Mouse (Mus musculus): ENCODE measurements around the gene Chil5.
"Not testable (repeated sequence)": the region's sequence is repeated elsewhere in the genome, so short reads cannot be mapped to it uniquely, and the experiment has no call there.

Gene Chil5

DNA sequence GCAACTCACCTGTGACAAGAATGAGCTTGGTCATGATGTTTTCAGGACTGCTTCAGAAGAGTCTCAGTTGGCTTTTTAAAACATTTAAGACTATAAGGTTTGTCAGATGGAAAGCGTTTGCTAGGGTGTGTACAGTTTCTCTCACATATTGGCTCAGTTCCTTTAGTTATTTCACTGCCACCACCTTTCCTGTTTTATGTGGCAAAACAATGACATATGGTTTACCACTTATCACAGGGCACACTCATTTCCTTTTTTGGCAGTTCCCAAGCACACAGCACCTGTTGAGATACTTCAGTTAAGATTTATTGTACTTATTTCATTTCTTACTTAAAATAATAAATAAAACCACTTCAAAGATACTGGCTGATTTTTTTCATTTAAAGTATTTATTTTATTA lies at the start of gene Chil5:
Chil5 (minus strand) TSS at position 34 of the 400 bp plus-strand sequence.
- DNase-seq: no peak

DNA sequence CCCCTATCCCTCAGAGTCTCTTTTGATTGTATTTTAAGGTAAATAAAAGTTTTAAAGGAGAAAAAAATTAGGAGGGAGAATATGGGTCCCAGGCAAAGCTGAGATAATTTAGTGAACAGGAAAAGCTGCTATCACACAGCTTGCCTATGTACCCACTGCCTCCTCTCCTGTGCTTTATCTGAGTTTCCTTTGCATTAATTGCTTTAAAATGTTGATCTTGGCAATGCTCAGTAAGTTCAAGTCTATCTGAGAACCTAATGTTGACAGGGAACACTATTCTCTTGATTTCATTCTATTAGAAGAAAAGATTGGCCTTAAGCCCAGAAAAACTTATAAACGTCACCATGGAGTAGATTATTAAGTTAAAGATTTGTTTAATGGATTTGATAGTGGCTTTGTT lies 42.2 kb upstream of the Chil5 start:
- no peak for DNase-seq

DNA sequence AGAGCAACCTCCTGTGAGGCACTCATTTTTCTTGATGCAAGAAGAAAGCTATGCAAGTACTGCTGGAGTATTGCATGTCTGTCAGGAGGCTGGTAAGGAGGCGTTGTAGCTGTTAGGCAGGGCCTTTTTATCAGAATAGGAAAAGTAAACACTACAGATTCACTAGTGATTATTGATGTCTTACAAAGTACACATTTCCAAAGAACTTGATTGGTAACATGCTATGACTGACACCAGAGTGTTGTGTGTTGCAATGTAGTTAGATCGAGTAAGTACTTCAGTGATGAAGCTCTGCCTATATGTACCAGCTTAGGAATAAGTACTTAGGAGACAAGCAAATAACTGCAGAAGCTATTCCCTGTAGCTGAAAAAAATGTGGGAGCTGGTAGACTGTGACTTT lies 38.4 kb upstream of the Chil5 start:
- DNase-seq: no peak

DNA sequence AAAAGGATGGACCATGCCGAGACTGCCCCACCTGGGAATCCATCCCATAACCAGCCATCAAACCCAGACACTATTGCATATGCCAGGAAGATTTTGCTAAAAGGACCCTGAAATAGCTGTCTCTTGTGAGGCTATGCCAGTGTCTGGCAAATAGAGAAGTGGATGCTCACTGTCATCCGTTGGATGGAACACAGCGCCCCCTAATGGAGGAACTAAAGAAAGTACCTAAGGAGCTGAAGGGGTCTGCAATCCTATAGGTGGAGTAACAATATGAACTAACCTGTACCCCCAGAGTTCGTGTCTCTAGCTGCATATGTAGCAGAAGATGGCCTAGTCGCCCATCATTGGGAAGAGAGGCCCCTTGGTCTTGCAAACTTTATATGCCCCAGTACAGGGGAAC lies 35.1 kb upstream of the Chil5 start:
- DNase-seq: not testable (repeated sequence)

GRCm38 (mm10) chr3:106057966-106058365 lies 25.4 kb upstream of the Chil5 start:
- no peak for DNase-seq

DNA sequence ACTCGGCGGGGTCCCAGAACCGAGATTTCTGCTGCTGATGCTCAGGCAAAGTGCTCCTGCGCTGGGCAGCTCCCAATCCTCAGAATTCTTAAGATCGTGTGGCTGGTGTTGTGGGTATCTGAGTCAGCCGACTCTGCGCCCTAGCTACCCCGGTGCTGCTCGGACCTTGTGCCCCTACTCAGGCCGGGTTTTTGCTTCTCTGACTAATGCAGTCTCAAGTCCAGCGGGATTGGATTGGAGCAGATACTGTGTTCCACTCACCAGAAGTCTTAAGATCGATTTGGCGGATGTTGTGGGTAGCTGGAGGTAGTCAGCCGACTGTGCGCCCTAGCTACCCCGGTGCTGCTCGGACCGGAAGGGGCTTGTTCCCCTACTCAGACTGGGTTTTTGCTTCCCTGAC lies 19.3 kb upstream of the Chil5 start:
- DNase-seq: no peak

GRCm38 (mm10) chr3:106040306-106040705 lies 7.7 kb upstream of the Chil5 start:
- DNase-seq: no peak

DNA sequence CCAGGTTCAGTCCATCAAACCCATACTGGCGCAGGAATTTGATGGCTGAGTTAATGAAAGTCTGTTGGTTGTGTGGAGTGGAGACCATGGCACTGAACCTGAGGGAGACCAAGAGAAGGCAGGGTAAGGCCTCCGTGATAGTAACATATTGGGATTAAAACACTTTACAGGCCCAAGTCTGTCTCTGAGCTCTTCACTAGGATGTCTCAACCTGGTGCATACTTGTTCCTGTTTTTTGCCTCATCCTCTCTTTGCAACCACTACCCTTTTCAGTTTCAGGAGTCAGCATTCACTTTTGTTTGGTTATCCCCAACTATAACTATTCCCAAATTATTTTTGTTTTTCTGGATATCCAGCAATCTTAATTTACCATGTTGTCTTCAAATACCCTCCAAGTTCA lies 8.5 kb downstream of the Chil5 start:
- DNase-seq: no peak

DNA sequence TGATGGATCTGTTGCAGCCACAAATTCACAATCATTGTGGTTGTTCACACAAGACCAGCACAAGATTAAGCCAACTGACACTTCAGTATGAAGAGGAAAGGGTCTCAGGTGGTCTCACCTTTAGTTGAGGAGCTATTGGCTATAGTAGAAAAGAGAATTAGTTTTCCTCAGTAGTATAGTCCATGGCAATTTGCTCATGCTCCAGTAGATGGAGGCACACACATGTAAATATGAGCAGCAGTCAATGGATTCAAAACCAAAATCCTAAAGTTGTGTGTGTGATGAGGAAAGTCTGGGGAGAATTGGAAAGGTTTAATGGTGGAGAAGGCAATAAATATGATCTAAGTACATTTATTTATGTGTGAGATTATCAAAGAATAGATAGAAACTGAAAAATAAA lies 10.8 kb downstream of the Chil5 start:
- peak in 1 of 2 experiments; percentile 32 for DNase-seq

- no peak for DNase-seq
Measured at GRCm38 (mm10) chr3:106014546-106014945, 18.1 kb downstream of the Chil5 start, which contains the start of gene Pifo. Pifo (minus strand) TSS chr3:106014646.

GRCm38 (mm10) chr3:106003360-106003759 lies 29.3 kb downstream of the Chil5 start:
- not testable (repeated sequence) for DNase-seq

DNA sequence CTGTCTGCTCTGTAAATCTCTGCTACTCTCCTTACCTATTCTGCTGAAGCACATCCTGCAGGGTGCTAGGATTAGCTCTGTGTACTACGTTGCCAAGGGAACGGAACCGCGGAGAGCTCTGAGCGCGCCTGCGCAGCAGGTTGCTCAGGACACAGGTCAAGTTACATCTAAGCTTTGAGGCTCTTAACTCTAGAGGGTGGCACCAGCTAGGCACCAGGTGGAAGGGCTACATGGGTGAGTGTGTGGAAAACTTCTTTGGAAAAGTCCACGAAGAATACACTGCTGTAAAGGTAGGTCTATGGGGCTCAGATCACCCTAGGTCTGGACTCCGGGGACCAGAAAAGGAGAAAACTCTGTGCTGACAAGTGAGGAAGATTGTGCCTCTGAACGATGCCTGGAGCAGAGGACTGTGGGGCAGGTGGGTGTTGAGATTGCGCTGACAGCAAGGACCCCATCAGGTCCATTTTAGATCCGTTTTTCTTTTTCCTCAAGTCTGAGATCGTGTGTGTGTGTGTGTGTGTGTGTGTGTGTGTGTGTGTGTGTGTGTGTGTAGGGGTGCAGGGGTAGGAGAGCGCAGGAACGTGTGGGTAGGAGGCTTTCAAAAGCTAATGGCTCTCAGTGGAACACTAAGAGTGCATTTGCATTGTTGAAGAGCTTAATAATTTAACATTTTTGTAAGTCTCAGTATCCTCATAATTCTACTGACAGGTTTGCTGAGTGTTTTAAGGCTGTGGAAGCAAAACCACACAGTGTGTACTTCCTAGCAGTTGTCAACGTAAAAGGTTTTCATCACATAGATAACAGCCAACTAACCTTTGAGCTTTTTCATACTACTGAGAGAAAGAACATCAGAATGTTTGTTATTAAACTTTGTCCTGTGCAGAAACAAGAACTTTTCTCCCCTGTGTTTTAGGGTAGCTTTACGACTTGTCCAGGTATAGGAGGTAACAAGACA lies 30.9 kb downstream of the Chil5 start:
- peak; percentile 25 to 51 for DNase-seq

DNA sequence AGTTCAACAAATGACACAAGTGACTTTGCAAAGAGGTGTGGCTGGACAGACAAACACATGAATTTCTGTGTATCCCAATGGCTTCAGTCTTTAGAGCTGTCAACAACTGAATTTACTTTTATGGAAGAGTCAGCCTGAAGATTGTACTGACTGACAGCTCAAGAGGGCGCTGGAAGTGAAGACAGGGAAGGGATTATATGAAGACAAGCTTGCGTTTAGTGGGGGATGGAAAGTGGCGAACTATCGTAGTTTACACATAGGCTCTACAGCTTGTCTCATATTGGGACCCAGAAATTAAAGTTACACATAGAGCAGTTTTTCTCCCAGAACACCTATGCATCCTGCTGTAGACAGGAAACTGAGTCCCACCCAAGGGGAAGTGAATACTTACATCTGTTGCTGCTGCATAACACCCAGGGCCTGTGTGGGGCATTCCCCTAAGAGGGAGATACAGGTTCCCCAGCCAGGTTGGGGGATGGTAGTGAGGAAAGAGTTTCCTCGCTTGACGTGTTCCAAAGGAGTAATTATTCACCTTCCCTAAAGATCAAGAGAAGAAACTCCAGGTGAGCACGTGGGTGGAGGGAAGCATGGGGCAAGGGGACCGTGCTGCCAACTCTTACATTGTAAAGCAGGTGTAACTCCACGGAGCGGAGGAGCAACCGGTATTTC lies 31.8 kb downstream of the Chil5 start:
- no peak for DNase-seq

DNA sequence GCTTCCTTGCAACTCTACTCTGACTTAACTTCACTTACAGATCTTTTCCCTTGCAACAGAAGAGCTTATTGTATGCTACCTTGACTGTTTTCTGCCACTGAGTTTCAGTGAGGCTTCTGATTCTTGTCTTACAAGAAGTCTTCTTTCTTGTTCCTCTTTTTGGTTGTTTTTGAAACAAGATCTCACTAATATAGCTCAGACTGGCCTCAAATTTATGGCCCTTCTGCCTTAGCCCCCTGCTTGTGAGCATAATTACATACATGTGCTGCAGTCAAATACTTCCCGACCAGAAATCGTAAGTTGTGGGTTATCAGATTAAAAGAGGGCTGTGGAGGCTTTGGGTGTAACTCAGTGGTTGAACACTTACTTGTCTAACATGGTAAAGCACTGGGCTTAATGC lies 37.9 kb downstream of the Chil5 start:
- no peak for DNase-seq

DNA sequence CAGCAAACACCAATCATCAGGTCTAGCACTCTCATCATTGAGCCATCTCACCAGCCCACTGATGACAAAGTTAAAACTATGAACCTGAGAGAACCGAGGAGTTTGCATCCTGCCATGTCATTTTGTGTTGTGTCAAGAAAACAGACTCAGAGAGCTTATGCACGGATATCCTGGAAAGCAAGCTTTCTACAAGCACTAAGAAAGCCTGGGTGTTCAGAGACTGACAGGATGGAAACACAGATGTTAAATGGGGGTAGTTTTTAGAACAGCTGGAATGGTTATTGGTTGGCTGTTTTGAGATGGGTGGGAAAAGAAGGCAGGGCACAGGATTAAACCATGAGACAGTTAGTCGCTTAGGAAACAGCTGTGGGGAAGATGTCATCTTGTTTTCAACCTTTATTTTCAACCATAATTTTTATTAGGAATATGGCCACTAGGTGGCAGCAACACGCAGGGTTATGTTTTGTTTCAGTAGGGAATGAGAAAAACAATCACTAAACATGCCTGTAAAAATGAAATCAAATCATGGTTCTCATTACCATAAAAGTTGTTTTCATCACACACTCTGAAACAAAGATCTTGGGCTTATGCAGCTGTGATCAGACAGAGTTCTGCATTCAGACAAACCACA lies 40.8 kb downstream of the Chil5 start:
- DNase-seq: peak; percentile 27 to 72

DNA sequence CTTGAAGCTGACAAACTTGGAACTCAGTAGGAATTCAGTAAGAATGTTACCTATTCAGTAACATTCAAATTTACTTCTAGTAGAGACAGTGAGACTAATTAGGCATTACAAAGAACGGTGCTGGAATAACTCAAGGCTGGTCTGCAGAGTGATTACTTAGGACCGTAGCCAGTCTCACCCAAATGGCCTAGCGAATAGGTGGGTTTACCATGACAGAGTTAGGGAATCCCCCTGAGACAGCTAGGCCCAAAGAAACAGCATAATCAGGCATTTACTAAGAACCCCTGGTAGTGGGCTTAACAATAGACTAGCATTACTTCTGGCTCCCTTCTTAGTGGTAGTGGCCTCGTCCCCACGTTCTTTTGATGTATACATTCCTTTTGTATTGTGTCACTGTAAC lies 43.0 kb downstream of the Chil5 start:
- DNase-seq: not testable (repeated sequence)

DNA sequence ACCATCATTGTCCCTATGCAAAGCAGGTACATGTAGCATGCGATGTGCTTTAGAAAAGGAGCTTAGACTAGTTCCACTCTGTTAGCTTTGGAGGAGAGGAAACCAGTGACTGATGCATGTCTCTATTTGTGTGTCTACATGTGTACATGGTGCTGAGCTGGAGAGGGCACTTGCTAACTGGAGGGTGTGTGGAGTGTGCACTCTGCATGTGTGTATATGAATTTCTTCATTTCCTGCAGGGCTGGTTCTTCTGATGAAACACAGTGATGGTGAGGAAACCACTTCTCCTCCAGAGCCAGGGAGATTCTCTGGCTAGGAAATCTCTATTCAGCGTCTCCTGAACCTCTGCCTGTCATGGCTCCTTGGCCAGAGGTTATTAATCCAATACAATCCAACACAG lies 58.4 kb downstream of the Chil5 start:
- DNase-seq: no peak

DNA sequence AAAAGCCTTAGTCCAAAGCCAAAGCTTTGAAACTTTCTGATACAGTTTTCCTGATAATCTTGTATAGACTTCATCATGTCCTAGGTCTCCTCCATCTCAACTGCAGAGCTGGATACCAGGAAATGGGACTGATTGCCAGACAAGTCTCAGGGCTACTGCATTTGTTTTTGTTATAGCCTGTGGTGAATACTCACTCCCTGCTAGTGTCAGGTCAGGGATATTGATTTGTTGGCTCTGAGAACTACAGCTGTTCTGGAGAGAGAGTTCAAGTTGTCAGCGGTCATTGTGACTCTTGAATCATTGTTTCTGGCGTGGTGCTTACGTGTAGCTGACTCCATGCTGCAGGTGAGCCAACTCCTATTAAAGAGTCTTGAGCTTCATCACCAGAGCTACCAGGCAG lies 59.2 kb downstream of the Chil5 start, which contains the start of gene Ovgp1:
Ovgp1 (plus strand) TSS at position 301 of the 400 bp plus-strand sequence.
- DNase-seq: no peak

- DNase-seq: no peak
Measured at GRCm38 (mm10) chr3:105971831-105972446, 60.7 kb downstream of the Chil5 start.

Data from kidney, postnatal 36 days (tissue).